Mouse (Mus musculus): ENCODE measurements around the gene Ifna6. TPM values are rescaled to one million over a fixed set of nuclear protein-coding genes. Genes with fewer than 3 reads are reported as not detected.

Ifna6 gene
- polyA plus RNA-seq, 1 experiment from 2014 or later, result not detected

Other genes with a start within 250 kb of the Ifna6 start
- gene Ifna9, start 235.0 kb upstream of the Ifna6 start, polyA plus RNA-seq (2014; fragmentation: Nextera tagmentation; extraction: Ambion mirVana), result not detected in 2 replicates
- not detected in 2 replicates for gene Ifna12, start 224.0 kb upstream of the Ifna6 start, polyA plus RNA-seq (2014; fragmentation: Nextera tagmentation; extraction: Ambion mirVana)
- not detected in 2 replicates for gene C87499, start 193.0 kb upstream of the Ifna6 start, polyA plus RNA-seq (2014; fragmentation: Nextera tagmentation; extraction: Ambion mirVana)
- not detected in 2 replicates for gene Ifna13, start 183.0 kb upstream of the Ifna6 start, polyA plus RNA-seq (2014; fragmentation: Nextera tagmentation; extraction: Ambion mirVana)
- not detected in 2 replicates for gene Ifna16, start 150.5 kb upstream of the Ifna6 start, polyA plus RNA-seq (2014; fragmentation: Nextera tagmentation; extraction: Ambion mirVana)
- gene Ifna2, start 143.5 kb upstream of the Ifna6 start, polyA plus RNA-seq (2014; fragmentation: Nextera tagmentation; extraction: Ambion mirVana), result not detected in 2 replicates
- gene Ifnab, start 136.1 kb upstream of the Ifna6 start, polyA plus RNA-seq (2014; fragmentation: Nextera tagmentation; extraction: Ambion mirVana), result not detected in 2 replicates
- gene Gm26566, start 105.6 kb upstream of the Ifna6 start, polyA plus RNA-seq (2014; fragmentation: Nextera tagmentation; extraction: Ambion mirVana), result 1.8 and 2.2 TPM in 2 replicates
- gene Klhl9, start 105.0 kb upstream of the Ifna6 start, polyA plus RNA-seq (2014; fragmentation: Nextera tagmentation; extraction: Ambion mirVana), result 137 and 177 TPM in 2 replicates
- gene Gm13271, start 72.5 kb upstream of the Ifna6 start, polyA plus RNA-seq (2014; fragmentation: Nextera tagmentation; extraction: Ambion mirVana), result not detected in 2 replicates
- gene Gm13283, start 67.3 kb upstream of the Ifna6 start, polyA plus RNA-seq (2014; fragmentation: Nextera tagmentation; extraction: Ambion mirVana), result not detected in 2 replicates
- not detected in 2 replicates for gene Gm13290, start 53.6 kb upstream of the Ifna6 start, polyA plus RNA-seq (2014; fragmentation: Nextera tagmentation; extraction: Ambion mirVana)
- not detected in 2 replicates for gene Gm13289, start 50.5 kb upstream of the Ifna6 start, polyA plus RNA-seq (2014; fragmentation: Nextera tagmentation; extraction: Ambion mirVana)
- gene Gm13272, start 47.6 kb upstream of the Ifna6 start, polyA plus RNA-seq (2014; fragmentation: Nextera tagmentation; extraction: Ambion mirVana), result not detected in 2 replicates
- not detected in 2 replicates for gene Ifnz, start 45.3 kb upstream of the Ifna6 start, polyA plus RNA-seq (2014; fragmentation: Nextera tagmentation; extraction: Ambion mirVana)
- gene Gm13276, start 41.7 kb upstream of the Ifna6 start, polyA plus RNA-seq (2014; fragmentation: Nextera tagmentation; extraction: Ambion mirVana), result not detected in 2 replicates
- not detected in 2 replicates for gene Gm13277, start 38.8 kb upstream of the Ifna6 start, polyA plus RNA-seq (2014; fragmentation: Nextera tagmentation; extraction: Ambion mirVana)
- gene Gm13278, start 35.9 kb upstream of the Ifna6 start, polyA plus RNA-seq (2014; fragmentation: Nextera tagmentation; extraction: Ambion mirVana), result not detected in 2 replicates
- not detected in 2 replicates for gene Gm13275, start 32.9 kb upstream of the Ifna6 start, polyA plus RNA-seq (2014; fragmentation: Nextera tagmentation; extraction: Ambion mirVana)
- not detected in 2 replicates for gene Gm13279, start 30.0 kb upstream of the Ifna6 start, polyA plus RNA-seq (2014; fragmentation: Nextera tagmentation; extraction: Ambion mirVana)
- 0.17 TPM in 1 of 2 replicates, not detected in the other for gene Gm13285, start 27.8 kb upstream of the Ifna6 start, polyA plus RNA-seq (2014; fragmentation: Nextera tagmentation; extraction: Ambion mirVana)
- gene Gm13287, start 24.2 kb upstream of the Ifna6 start, polyA plus RNA-seq (2014; fragmentation: Nextera tagmentation; extraction: Ambion mirVana), result not detected in 2 replicates
- 0.08 TPM in 1 of 2 replicates, not detected in the other for gene Gm13288, start 21.9 kb upstream of the Ifna6 start, polyA plus RNA-seq (2014; fragmentation: Nextera tagmentation; extraction: Ambion mirVana)
- gene Ifna7, start 11.2 kb upstream of the Ifna6 start, polyA plus RNA-seq (2014; fragmentation: Nextera tagmentation; extraction: Ambion mirVana), result not detected in 2 replicates
- gene Ifna11, start 7.5 kb upstream of the Ifna6 start, polyA plus RNA-seq (2014; fragmentation: Nextera tagmentation; extraction: Ambion mirVana), result not detected in 2 replicates
- gene Ifna5, start 8.1 kb downstream of the Ifna6 start, polyA plus RNA-seq (2014; fragmentation: Nextera tagmentation; extraction: Ambion mirVana), result not detected in 2 replicates
- gene Ifna4, start 14.4 kb downstream of the Ifna6 start, polyA plus RNA-seq (2014; fragmentation: Nextera tagmentation; extraction: Ambion mirVana), result not detected in 2 replicates
- not detected in 2 replicates for gene Ifna1, start 22.7 kb downstream of the Ifna6 start, polyA plus RNA-seq (2014; fragmentation: Nextera tagmentation; extraction: Ambion mirVana)
- not detected in 2 replicates for gene Ifne, start 52.8 kb downstream of the Ifna6 start, polyA plus RNA-seq (2014; fragmentation: Nextera tagmentation; extraction: Ambion mirVana)

Measured in midbrain, embryonic 14.5 days (tissue).